Mouse (Mus musculus) forebrain, embryonic 11.5 days (tissue): Measurements from ENCODE around the gene Nacc1. TPM values are rescaled to one million over a fixed set of nuclear protein-coding genes. Genes with fewer than 3 reads are reported as not detected.
A peak's percentile ranks its signal among the peaks of the same experiment; 100 is the strongest.
"Not testable (repeated sequence)": the region's sequence is repeated elsewhere in the genome, so short reads cannot be mapped to it uniquely, and the experiment has no call there.

Experiments used
- ATAC-seq: fragments of 200-750 bp; cut with Nextera tagmentation; replicated peaks from 2 replicates; pipeline ENCODE4 v1.8.0; 2017; ENCODE audit warnings: moderate TSS enrichment; ENCODE audit not compliant: low FRiP score
- DNase-seq: peaks from one replicate; pipeline ENCODE4 v3.0.0-alpha.2; 2017; ENCODE audit warnings: low spot score
- H3K27ac ChIP-seq: fragments of 300-500 bp; sonication (generic); 2 replicates; pipeline ENCODE4 v1.5.1; 2014; ENCODE audit warnings: low read depth, low read length
- H3K27me3 ChIP-seq: fragments of 300-500 bp; sonication (generic); 2 replicates; pipeline ENCODE4 v1.6.1; 2014; ENCODE audit warnings: mild to moderate bottlenecking, low read length, mixed read lengths; ENCODE audit not compliant: control insufficient read depth, insufficient read depth
- H3K36me3 ChIP-seq: fragments of 300-500 bp; sonication (generic); 2 replicates; pipeline ENCODE4 v1.6.1; 2014; ENCODE audit warnings: mild to moderate bottlenecking, low read length, moderate library complexity, mixed read lengths; ENCODE audit not compliant: control insufficient read depth, insufficient read depth
- H3K4me1 ChIP-seq: fragments of 300-500 bp; sonication (generic); replicated peaks from 2 replicates; pipeline ENCODE4 v1.6.1; 2014; ENCODE audit warnings: low read length, mixed read lengths; ENCODE audit not compliant: control insufficient read depth, insufficient read depth
- H3K4me2 ChIP-seq: fragments of 300-500 bp; sonication (generic); 2 replicates; pipeline ENCODE4 v1.6.1; 2014; ENCODE audit warnings: low read depth, mild to moderate bottlenecking, low read length, moderate library complexity, mixed read lengths; ENCODE audit not compliant: severe bottlenecking
- H3K4me3 ChIP-seq: fragments of 300-500 bp; sonication (generic); 2 replicates; pipeline ENCODE4 v1.5.1; 2014; ENCODE audit warnings: low read depth, low read length
- H3K9ac ChIP-seq: fragments of 300-500 bp; sonication (generic); 2 replicates; pipeline ENCODE4 v1.6.1; 2014; ENCODE audit warnings: low read length
- H3K9me3 ChIP-seq: fragments of 300-500 bp; sonication (generic); 2 replicates; pipeline ENCODE4 v1.6.1; 2016; ENCODE audit warnings: low read length, mixed read lengths; ENCODE audit not compliant: control insufficient read depth
- WGBS: fragments of 180-500 bp; shearing (Covaris S2); extraction: QIAGEN DNeasy Blood & Tissue Kit; methylation state at CpG from one replicate; pipeline ENCODE4 v1.1.7; 2014; 5-methylcytosine and 5-hydroxymethylcytosine counted together
- polyA plus RNA-seq: library from polyadenylated mRNA; unstranded; fragments of >200 nt; fragmentation: Nextera tagmentation; extraction: Ambion mirVana; gene quantifications from 2 replicates; pipeline ENCODE4 v1.2.1, GENCODE M21; 2014

Nacc1 gene
- polyA plus RNA-seq, 1 experiment from 2014 or later, result 34.6 TPM

DNA sequence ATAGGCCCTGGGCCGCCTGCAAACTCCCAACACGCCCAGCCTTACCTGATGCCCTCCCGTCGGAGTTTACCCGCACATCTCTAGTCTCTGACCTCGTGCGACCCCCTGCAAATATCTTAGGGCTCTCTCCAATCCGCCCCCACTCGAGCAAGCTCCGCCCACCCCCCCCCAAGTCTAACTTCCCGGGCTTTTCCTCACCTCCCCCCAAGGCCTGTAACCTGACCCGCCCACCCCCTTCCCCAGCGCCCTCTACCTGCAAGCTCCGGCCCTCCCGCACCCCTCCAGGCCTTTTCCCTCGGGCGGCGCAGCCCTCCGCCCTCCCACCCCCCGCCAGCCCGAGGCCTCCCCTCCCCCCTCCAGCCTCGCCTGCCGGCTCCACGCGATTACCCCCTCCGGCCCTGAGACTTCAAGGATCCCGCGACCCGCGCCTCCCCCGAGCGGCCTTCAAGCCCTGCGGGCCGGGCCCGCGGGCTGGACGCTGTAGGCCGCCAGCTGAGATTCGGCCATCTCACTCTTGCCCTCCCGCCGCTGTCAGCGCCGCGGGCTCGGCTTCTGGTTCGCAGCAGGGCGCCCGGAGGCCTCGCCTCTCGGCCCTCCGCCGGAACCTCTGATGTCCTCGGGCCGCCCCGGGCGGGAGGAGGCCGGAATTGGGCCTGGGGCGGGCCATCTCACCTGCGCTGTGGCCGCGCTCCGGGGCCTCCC is 508 bp downstream of the Nacc1 start:
- Histone ChIP-seq H3K36me3 (no peaks in the 10 kb centered on the region; the same call in 1 of the 2 replicates), H3K9ac (peak overlapping the region; percentile 99), H3K4me2 (peak overlapping the region; percentile 64), H3K4me1 (peaks cover 14% of the 10 kb centered on the region), H3K27ac (peak overlapping the region; percentile 94), H3K4me3 (peak overlapping the region; percentile 100), H3K27me3 (no peaks in the 10 kb centered on the region), H3K9me3 (no peaks in the 10 kb centered on the region)
- peak; percentile 83 for DNase-seq
- 2% methylated on average over 51 of the region's 62 CpGs for WGBS
- ATAC-seq, result peak; percentile 50

DNA sequence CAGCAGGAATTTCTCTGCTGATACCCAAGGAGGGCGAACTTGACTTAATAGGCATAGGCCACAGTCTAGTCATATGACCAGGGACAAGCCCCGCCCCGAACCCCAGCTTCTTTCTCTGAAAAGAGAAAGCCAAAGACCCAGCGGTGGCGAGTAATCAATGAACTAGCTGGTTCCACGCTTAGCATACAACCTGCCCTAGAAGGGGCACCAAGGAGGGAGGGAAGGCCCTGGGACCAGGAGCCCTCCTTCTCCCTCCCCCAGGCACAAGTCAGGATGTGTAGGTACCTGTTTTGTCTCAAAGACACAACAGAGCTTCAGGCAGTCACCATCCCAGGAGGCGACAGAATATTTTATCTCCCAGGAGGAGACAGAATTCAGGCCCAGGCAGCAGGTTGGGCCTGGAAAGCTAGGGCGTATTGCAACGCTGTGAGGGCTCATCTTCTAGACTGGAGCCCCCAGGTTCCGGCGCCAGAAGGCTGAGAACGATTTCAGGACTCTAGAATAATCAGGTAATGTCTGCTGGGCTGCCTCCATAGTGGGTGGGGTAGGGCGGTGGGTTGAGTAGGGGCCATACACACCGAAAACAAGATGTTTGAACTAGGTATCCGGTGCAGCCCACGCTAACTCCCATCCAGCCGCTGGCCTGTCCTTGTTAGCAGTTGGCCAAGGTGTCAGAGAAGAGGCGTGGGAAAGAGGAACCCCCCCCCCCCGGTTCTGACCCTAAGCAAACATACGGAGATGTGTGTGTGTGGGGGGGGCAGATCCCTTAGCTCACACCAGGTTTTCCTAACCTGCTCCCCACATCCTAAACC is 1.3 kb downstream of the Nacc1 start, which contains the start of gene Trmt1:
Gene Trmt1, plus strand, starts transcription at position 117 of the 812 bp plus-strand sequence.
- peak; percentile 63 for DNase-seq
- H3K27me3 ChIP-seq, result no peaks in the 10 kb centered on the region
- H3K36me3 ChIP-seq, result no peaks in the 10 kb centered on the region; the same call in 1 of the 2 replicates
- peak; percentile 19 for ATAC-seq
- H3K4me1 ChIP-seq, result peaks cover 14% of the 10 kb centered on the region
- 9% methylated on average over 20 of the region's 20 CpGs for WGBS
- H3K27ac ChIP-seq, result peak within 1 kb of the TSS; percentile 94
- peak within 1 kb of the TSS; percentile 64 for H3K4me2 ChIP-seq
- H3K9ac ChIP-seq, result peak within 1 kb of the TSS; percentile 99
- peak within 1 kb of the TSS; percentile 100 for H3K4me3 ChIP-seq
- H3K9me3 ChIP-seq, result no peaks in the 10 kb centered on the region

DNA sequence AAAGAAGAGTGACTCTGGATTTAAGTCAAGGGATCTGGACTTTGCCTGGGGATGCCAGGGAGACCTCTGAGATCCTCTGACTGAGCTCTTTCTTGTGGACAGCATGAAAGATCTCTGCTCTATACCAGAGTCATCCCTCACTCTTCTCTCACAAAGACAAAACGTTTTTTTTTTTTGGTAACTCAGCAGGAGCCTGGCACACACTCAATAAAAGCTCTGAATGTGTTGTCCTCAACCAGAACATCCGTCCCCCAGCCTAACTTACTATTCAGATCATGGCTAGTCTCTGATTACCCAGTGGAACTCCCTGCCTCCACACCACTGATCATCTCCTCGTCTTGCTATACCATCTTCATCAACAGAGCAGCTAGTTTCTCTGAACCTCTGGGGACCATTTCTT is 3.1 kb downstream of the Nacc1 start:
- ATAC-seq (no peak), DNase-seq (no peak)
- Histone ChIP-seq H3K4me1 (peaks cover 8% of the 10 kb centered on the region), H3K36me3 (no peaks in the 10 kb centered on the region; the same call in 1 of the 2 replicates), H3K27ac (no peak overlapping the region), H3K27me3 (no peaks in the 10 kb centered on the region), H3K9me3 (no peaks in the 10 kb centered on the region), H3K9ac (no peak overlapping the region), H3K4me3 (no peak overlapping the region), H3K4me2 (no peak overlapping the region)
- 68% methylated on average over 3 of the region's 3 CpGs for WGBS

DNA sequence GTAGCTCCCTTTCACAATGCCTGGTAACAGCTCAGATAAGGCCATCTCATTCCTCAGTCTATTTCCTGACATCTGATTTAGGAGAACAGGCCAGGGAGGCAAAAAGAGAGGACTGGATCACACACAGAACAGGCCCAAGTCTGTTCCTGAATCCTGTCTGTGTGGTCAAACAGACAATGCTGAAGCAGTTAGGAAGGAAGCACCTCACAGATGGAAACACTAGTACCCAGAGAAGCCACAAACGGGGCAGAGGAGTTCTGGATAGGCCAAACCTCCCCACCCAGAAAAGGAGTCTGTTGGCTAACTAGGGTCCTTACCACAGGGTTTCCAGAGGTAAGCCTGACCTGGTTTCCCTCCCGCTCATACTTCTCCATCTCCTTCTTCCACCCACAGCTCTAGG is 5.4 kb downstream of the Nacc1 start:
- Histone ChIP-seq H3K9ac (no peak overlapping the region), H3K27ac (no peak overlapping the region), H3K27me3 (no peaks in the 10 kb centered on the region), H3K4me1 (peaks cover 8% of the 10 kb centered on the region), H3K9me3 (no peaks in the 10 kb centered on the region), H3K36me3 (no peaks in the 10 kb centered on the region; the same call in 1 of the 2 replicates), H3K4me2 (no peak overlapping the region), H3K4me3 (no peak overlapping the region)
- DNase-seq (no peak), ATAC-seq (no peak)
- WGBS, result 83% methylated on average over 2 of the region's 2 CpGs

DNA sequence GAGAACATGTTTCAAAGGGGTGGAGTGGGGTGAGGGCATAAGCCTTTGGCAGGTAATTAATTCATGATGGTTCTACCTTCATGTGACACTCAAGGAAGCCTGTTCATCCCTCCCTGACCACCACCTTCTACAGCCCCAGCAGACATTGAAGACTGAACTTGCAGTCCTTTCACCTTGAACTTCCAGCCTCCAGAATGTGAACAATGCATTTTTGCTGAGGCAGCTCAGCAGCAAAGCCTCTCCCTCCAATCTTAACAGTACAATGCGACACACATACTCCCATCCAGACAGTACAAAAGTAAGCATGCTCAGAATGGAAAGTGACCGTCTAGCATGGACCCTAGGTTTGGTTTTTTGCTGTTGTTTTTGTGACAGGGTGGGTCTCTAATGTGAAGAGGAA is 6.2 kb downstream of the Nacc1 start:
- ATAC-seq, result no peak
- 85% methylated on average over 2 of the region's 2 CpGs for WGBS
- no peak overlapping the region for H3K4me3 ChIP-seq
- no peaks in the 10 kb centered on the region for H3K9me3 ChIP-seq
- no peak overlapping the region for H3K27ac ChIP-seq
- peaks cover 8% of the 10 kb centered on the region for H3K4me1 ChIP-seq
- no peak overlapping the region for H3K4me2 ChIP-seq
- no peak for DNase-seq
- no peaks in the 10 kb centered on the region for H3K27me3 ChIP-seq
- H3K36me3 ChIP-seq, result no peaks in the 10 kb centered on the region; the same call in 1 of the 2 replicates
- no peak overlapping the region for H3K9ac ChIP-seq

DNA sequence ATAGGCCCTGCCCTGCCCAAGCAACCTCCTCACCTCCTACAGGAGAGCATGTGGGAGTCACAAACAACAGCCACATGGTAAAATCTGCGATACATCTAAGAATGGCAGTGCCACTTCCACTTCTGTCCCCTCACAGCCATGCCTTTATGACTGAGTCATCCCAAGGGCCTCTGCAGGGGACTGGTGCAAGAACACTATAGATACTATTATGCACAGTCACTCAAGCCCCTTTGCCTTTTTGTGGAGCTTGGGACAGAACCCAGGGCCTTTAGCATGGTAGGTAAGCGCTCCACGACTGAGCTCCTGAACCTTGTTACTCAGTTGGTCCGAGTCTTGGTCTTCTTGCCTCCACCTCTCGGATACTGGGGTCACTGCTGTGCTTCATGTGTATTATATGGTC is 10.4 kb downstream of the Nacc1 start:
- H3K27me3 ChIP-seq, result no peaks in the 10 kb centered on the region
- peaks cover 9% of the 10 kb centered on the region; the same call in 1 of the 2 replicates for H3K36me3 ChIP-seq
- no peak overlapping the region for H3K9ac ChIP-seq
- no peaks in the 10 kb centered on the region for H3K4me1 ChIP-seq
- H3K4me2 ChIP-seq, result no peak overlapping the region
- H3K9me3 ChIP-seq, result no peaks in the 10 kb centered on the region
- no peak overlapping the region for H3K4me3 ChIP-seq
- WGBS, result 92% methylated on average over 5 of the region's 5 CpGs
- ATAC-seq (no peak), DNase-seq (no peak)
- H3K27ac ChIP-seq, result no peak overlapping the region

DNA sequence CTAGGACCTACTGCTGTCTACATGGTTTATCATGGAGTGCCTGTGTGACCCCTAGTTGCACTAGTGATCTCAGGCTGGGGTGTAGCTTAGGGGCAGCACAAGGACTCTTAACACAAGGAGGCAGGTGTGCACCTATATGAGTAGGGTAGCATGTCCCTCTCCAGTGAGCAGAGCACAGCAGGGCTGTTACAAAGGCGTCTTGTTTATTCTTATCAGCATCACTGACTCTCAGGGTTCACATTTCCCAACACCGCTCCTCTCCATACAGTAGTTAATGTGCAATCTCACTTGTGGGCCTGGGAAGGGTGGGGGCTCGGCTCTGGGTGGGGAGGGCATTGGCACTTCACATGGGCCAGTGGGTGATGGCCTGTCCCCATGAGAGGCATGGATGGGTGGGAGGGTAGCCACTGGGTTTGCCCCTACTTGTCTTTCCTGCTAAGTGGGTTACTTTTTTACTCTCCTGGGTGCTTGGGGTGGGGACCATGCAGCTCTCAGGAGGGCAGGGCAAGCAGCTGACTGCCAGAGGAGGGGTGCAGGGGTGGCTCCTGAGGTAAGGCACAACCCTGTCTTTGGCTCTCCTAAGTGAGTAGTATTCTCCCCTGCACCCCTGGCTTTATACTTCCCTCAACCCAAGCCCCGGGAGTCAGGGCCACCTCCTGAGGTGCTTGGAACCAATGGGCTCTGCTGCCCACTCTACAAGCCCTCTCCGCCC is 17.2 kb downstream of the Nacc1 start:
- H3K4me3 ChIP-seq, ATAC-seq, DNase-seq, H3K4me1 ChIP-seq, H3K27me3 ChIP-seq, H3K9me3 ChIP-seq, H3K36me3 ChIP-seq, H3K4me2 ChIP-seq, H3K9ac ChIP-seq: not testable (repeated sequence)
- 92% methylated on average over 5 of the region's 5 CpGs for WGBS
- H3K27ac ChIP-seq, result 0 out of 2 replicates have a peak overlapping the region, but pooled peaks have one; percentile 25

DNA sequence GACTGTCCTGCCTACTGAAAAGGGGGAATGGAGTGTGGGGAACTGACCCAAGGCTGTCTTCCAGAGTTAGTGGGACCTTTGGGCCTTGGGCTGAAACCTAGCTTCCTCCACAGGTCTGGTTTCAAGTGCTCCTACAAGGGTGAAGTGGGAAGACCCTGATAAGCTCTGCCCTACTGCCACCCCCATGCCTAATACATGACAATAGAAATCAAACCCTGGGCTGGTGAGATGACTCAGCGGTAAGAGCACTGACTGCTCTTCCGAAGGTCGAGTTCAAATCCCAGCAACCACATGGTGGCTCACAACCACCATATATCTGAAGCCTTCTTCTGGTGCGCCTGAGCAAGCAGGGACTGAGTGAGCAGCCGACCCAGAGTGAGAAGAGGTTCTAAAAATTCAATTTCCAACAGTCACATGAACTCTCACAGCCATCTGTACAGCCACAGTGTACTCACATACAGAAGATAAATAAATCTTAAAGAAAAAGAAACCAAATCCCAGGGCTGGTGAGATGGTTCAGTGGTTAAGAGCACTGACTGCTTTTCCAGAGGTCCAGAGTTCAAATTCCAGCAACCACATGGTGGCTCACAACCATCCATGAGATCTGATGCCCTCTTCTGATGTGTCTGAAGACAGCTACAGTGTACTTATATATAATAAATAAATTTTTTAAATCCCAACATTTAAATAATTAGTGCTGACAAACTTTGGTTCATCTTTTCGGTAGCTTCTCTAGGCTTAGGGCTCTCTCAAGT is 18.8 kb downstream of the Nacc1 start:
- no peak overlapping the region for H3K4me2 ChIP-seq
- no peak overlapping the region for H3K4me3 ChIP-seq
- H3K36me3 ChIP-seq, result no peaks in the 10 kb centered on the region; the same call in 1 of the 2 replicates
- H3K27ac ChIP-seq, result no peak overlapping the region
- H3K27me3 ChIP-seq, result no peaks in the 10 kb centered on the region
- ATAC-seq (no peak), DNase-seq (no peak)
- WGBS, result 85% methylated on average over 6 of the region's 6 CpGs
- H3K9ac ChIP-seq, result no peak overlapping the region
- no peaks in the 10 kb centered on the region for H3K9me3 ChIP-seq
- H3K4me1 ChIP-seq, result no peaks in the 10 kb centered on the region; the same call in 1 of the 2 replicates
